Mouse (Mus musculus) G1E (cell line): ENCODE data around the gene Hapln2.

ENCODE experiments used
- CTCF ChIP-seq: IDR thresholded peaks from 2 replicates; pipeline ENCODE4 v1.5.1; 2012; ENCODE audit warnings: low read depth, low read length, inconsistent platforms, mixed read lengths
- GATA1 ChIP-seq: IDR thresholded peaks from 2 replicates; pipeline ENCODE4 v1.6.1; 2012; ENCODE audit warnings: borderline replicate concordance, low read length, inconsistent platforms, mixed read lengths
- POLR2AphosphoS5 ChIP-seq: IDR thresholded peaks from 2 replicates; pipeline ENCODE4 v1.6.1; 2012; ENCODE audit warnings: low read depth, low read length, inconsistent platforms; ENCODE audit not compliant: insufficient replicate concordance
- TAL1 ChIP-seq: conservative IDR thresholded peaks from 2 replicates; pipeline ENCODE4 v1.6.1; 2012; ENCODE audit warnings: low read depth, low read length, inconsistent platforms, mixed read lengths

DNA sequence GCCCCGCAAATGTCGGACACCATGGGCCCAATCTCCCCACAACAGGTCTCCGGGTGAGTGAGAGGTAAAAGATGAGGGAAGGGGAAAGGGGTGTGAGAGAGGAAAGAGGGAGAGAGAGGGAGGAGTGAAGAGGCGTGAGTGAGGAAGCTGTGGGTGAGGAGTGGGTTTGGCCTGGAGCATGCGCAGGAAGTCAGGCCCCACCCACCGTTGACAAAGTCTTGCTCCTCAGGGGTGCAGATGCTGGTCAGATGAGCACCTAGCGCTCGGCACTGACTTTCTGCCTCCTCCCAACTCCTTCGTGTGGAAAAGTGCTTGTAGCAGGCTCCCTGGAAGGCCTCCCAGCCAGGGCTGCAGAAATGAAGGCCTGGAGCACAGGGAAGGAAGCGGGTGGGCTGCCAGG lies 37.4 kb downstream of the Hapln2 start:
- TF ChIP-seq CTCF (no peak), TAL1 (no peak), POLR2AphosphoS5 (no peak), GATA1 (no peak)
